Mouse (Mus musculus) midbrain, embryonic 11.5 days (tissue): Measurements from ENCODE around the gene Atp8b5. TPM values are rescaled to one million over a fixed set of nuclear protein-coding genes. Genes with fewer than 3 reads are reported as not detected.

Source experiments
- ATAC-seq: fragments of 200-750 bp; cut with Nextera tagmentation; 2 replicates; pipeline ENCODE4 v1.8.0; 2017; ENCODE audit warnings: moderate TSS enrichment, moderate library complexity; ENCODE audit not compliant: low FRiP score
- DNase-seq: peaks from one replicate; pipeline ENCODE4 v3.0.0; 2015; ENCODE audit warnings: low spot score; ENCODE audit errors: missing footprints
- H3K27ac ChIP-seq: fragments of 300-500 bp; sonication (generic); 2 replicates; pipeline ENCODE4 v1.5.1; 2014; ENCODE audit warnings: low read depth, low read length
- H3K27me3 ChIP-seq: fragments of 300-500 bp; sonication (generic); 2 replicates; pipeline ENCODE4 v1.6.1; 2014; ENCODE audit warnings: mild to moderate bottlenecking, low read length, moderate library complexity, mixed read lengths; ENCODE audit not compliant: control insufficient read depth, insufficient read depth
- H3K36me3 ChIP-seq: fragments of 300-500 bp; sonication (generic); 2 replicates; pipeline ENCODE4 v1.6.1; 2014; ENCODE audit warnings: mild to moderate bottlenecking, low read length, moderate library complexity, mixed read lengths; ENCODE audit not compliant: control insufficient read depth, insufficient read depth
- H3K4me1 ChIP-seq: fragments of 300-500 bp; sonication (generic); 2 replicates; pipeline ENCODE4 v1.6.1; 2014; ENCODE audit warnings: low read length; ENCODE audit not compliant: control insufficient read depth, insufficient read depth
- H3K4me2 ChIP-seq: fragments of 300-500 bp; sonication (generic); 2 replicates; pipeline ENCODE4 v1.6.1; 2014; ENCODE audit warnings: mild to moderate bottlenecking, moderate library complexity
- H3K4me3 ChIP-seq: fragments of 300-500 bp; sonication (generic); 2 replicates; pipeline ENCODE4 v1.5.1; 2014; ENCODE audit warnings: low read depth, low read length
- H3K9ac ChIP-seq: fragments of 300-500 bp; sonication (generic); 2 replicates; pipeline ENCODE4 v1.6.1; 2014; ENCODE audit warnings: low read length
- H3K9me3 ChIP-seq: fragments of 300-500 bp; sonication (generic); 2 replicates; pipeline ENCODE4 v1.6.1; 2016; ENCODE audit warnings: low read length; ENCODE audit not compliant: control insufficient read depth
- WGBS: fragments of 180-500 bp; shearing (Covaris S2); extraction: QIAGEN DNeasy Blood & Tissue Kit; methylation state at CpG from one replicate; pipeline ENCODE4 v1.1.7; 2014; 5-methylcytosine and 5-hydroxymethylcytosine counted together
- polyA plus RNA-seq: library from polyadenylated mRNA; unstranded; fragments of >200 nt; fragmentation: Nextera tagmentation; extraction: Ambion mirVana; gene quantifications from 2 replicates; pipeline ENCODE4 v1.2.1, GENCODE M21; 2014

The Atp8b5 gene
- polyA plus RNA-seq, 1 experiment from 2014 or later: 0.30 TPM

- Histone ChIP-seq H3K4me2 (no peak overlapping the region), H3K27ac (peak overlapping the region; percentile 80), H3K4me1 (peaks cover 20% of the 10 kb centered on the region), H3K9me3 (no peaks in the 10 kb centered on the region), H3K9ac (no peak overlapping the region), H3K4me3 (no peak overlapping the region), H3K36me3 (no peaks in the 10 kb centered on the region), H3K27me3 (no peaks in the 10 kb centered on the region)
- DNase-seq (peak; percentile 88), ATAC-seq (peak; percentile 77)
- WGBS: 10% methylated on average over 7 of the region's 7 CpGs
Observed at GRCm38 (mm10) chr4:43248026-43248425, 18.9 kb upstream of the Atp8b5 start.

- Histone ChIP-seq H3K9ac (no peak overlapping the region), H3K4me1 (peaks cover 20% of the 10 kb centered on the region), H3K27me3 (no peaks in the 10 kb centered on the region), H3K27ac (peak overlapping the region; percentile 80), H3K36me3 (no peaks in the 10 kb centered on the region), H3K9me3 (no peaks in the 10 kb centered on the region), H3K4me3 (no peak overlapping the region), H3K4me2 (no peak overlapping the region)
- DNase-seq (no peak), ATAC-seq (no peak)
- WGBS: 59% methylated on average over 2 of the region's 2 CpGs
Observed at GRCm38 (mm10) chr4:43248909-43249308, 18.1 kb upstream of the Atp8b5 start.

- Histone ChIP-seq H3K4me3 (no peak overlapping the region), H3K27ac (no peak overlapping the region), H3K36me3 (no peaks in the 10 kb centered on the region), H3K27me3 (no peaks in the 10 kb centered on the region), H3K9me3 (no peaks in the 10 kb centered on the region), H3K4me1 (peaks cover 20% of the 10 kb centered on the region), H3K9ac (no peak overlapping the region), H3K4me2 (no peak overlapping the region)
- 92% methylated on average over 6 of the region's 6 CpGs for WGBS
- DNase-seq (peak; percentile 12), ATAC-seq (no peak)
Observed at GRCm38 (mm10) chr4:43251269-43251668, 15.7 kb upstream of the Atp8b5 start.

GRCm38 (mm10) chr4:43257040-43257439 lies 9.9 kb upstream of the Atp8b5 start:
- Histone ChIP-seq H3K4me1 (no peaks in the 10 kb centered on the region), H3K27ac (no peak overlapping the region), H3K4me2 (no peak overlapping the region), H3K9me3 (no peaks in the 10 kb centered on the region), H3K27me3 (no peaks in the 10 kb centered on the region), H3K4me3 (no peak overlapping the region), H3K9ac (no peak overlapping the region), H3K36me3 (peaks cover 2% of the 10 kb centered on the region; the same call in 1 of the 2 replicates)
- DNase-seq (no peak), ATAC-seq (no peak)
- WGBS: 94% methylated on average over 2 of the region's 2 CpGs

GRCm38 (mm10) chr4:43258556-43258955 lies 8.4 kb upstream of the Atp8b5 start:
- peaks cover 2% of the 10 kb centered on the region; the same call in 1 of the 2 replicates for H3K36me3 ChIP-seq
- H3K27me3 ChIP-seq: no peaks in the 10 kb centered on the region
- no peak overlapping the region for H3K27ac ChIP-seq
- 88% methylated on average over 4 of the region's 4 CpGs for WGBS
- no peak overlapping the region for H3K4me3 ChIP-seq
- DNase-seq: no peak
- H3K9me3 ChIP-seq: no peaks in the 10 kb centered on the region
- no peak for ATAC-seq
- H3K9ac ChIP-seq: no peak overlapping the region
- H3K4me1 ChIP-seq: no peaks in the 10 kb centered on the region
- no peak overlapping the region for H3K4me2 ChIP-seq

GRCm38 (mm10) chr4:43259435-43259834 lies 7.5 kb upstream of the Atp8b5 start:
- DNase-seq: peak; percentile 66
- peaks cover 2% of the 10 kb centered on the region; the same call in 1 of the 2 replicates for H3K36me3 ChIP-seq
- WGBS: 83% methylated on average over 3 of the region's 3 CpGs

GRCm38 (mm10) chr4:43260096-43260495 lies 6.9 kb upstream of the Atp8b5 start:
- Histone ChIP-seq H3K9ac (no peak overlapping the region), H3K9me3 (no peaks in the 10 kb centered on the region), H3K4me2 (no peak overlapping the region), H3K4me1 (no peaks in the 10 kb centered on the region), H3K36me3 (peaks cover 2% of the 10 kb centered on the region; the same call in 1 of the 2 replicates), H3K27me3 (no peaks in the 10 kb centered on the region), H3K4me3 (no peak overlapping the region), H3K27ac (no peak overlapping the region)
- DNase-seq (no peak), ATAC-seq (no peak)
- WGBS: 83% methylated on average over 5 of the region's 5 CpGs

More at GRCm38 (mm10) chr4:43259435-43259834, 7.5 kb upstream of the Atp8b5 start:
- no peaks in the 10 kb centered on the region for H3K27me3 ChIP-seq
- no peaks in the 10 kb centered on the region for H3K4me1 ChIP-seq
- H3K9ac ChIP-seq: no peak overlapping the region
- no peak for ATAC-seq
- H3K9me3 ChIP-seq: no peaks in the 10 kb centered on the region
- no peak overlapping the region for H3K4me2 ChIP-seq
- no peak overlapping the region for H3K27ac ChIP-seq
- H3K4me3 ChIP-seq: no peak overlapping the region

GRCm38 (mm10) chr4:43262821-43263220 lies 4.1 kb upstream of the Atp8b5 start:
- H3K4me2 ChIP-seq: no peak overlapping the region
- H3K4me1 ChIP-seq: peaks cover 8% of the 10 kb centered on the region
- H3K36me3 ChIP-seq: 0 out of 2 replicates have a peak, but pooled peaks cover 2% of the 10 kb centered on the region
- H3K27ac ChIP-seq: no peak overlapping the region
- no peaks in the 10 kb centered on the region for H3K9me3 ChIP-seq
- ATAC-seq (no peak), DNase-seq (peak; percentile 49)
- no peak overlapping the region for H3K9ac ChIP-seq
- WGBS: 93% methylated on average over 6 of the region's 6 CpGs
- no peaks in the 10 kb centered on the region for H3K27me3 ChIP-seq
- H3K4me3 ChIP-seq: no peak overlapping the region

- H3K4me3 ChIP-seq: no peak overlapping the region
- no peaks in the 10 kb centered on the region for H3K9me3 ChIP-seq
- no peak overlapping the region for H3K27ac ChIP-seq
- H3K4me2 ChIP-seq: no peak overlapping the region
- no peaks in the 10 kb centered on the region for H3K36me3 ChIP-seq
- no peaks in the 10 kb centered on the region for H3K27me3 ChIP-seq
- H3K4me1 ChIP-seq: peaks cover 8% of the 10 kb centered on the region
- no peak for ATAC-seq
- WGBS: 55% methylated on average over 2 of the region's 2 CpGs
- DNase-seq: peak; percentile 60
- H3K9ac ChIP-seq: no peak overlapping the region
Observed at GRCm38 (mm10) chr4:43266146-43266545, 813 bp upstream of the Atp8b5 start.
